Mouse (Mus musculus) gastrocnemius, postnatal 14 days (tissue): ENCODE measurements at regions not wholly inside any gene's neighbourhood (a gene's known extent, or its start where the extent isn't known, plus 50 kb on each side); places are given as distances from the start of the nearest gene placed in this dataset.

Experiments used
- DNase-seq: peaks from one replicate; pipeline ENCODE4 v3.0.0; 2021; ENCODE audit warnings: mixed read lengths
- intact Hi-C: fragments of 180-260 bp; cut with DNase I; formaldehyde crosslinking; loops from one replicate; pipeline ENCODE4 v1.15.1; 2025; ENCODE audit warnings: low total_unique reads

- DNase-seq: no peak
- intact Hi-C loops: no loop called here
Observed at GRCm38 (mm10) chr14:100792094-100792493, 408.0 kb downstream of the Prr30 start.

- intact Hi-C loops: no loop called here
- DNase-seq: no peak
Observed at GRCm38 (mm10) chr14:100781882-100782281, 418.2 kb downstream of the Prr30 start.

GRCm38 (mm10) chr14:100753951-100754350 is 446.2 kb downstream of the Prr30 start:
- intact Hi-C loops: loop anchor here (10.0 kb wide), 1 partner anchor 819 kb away; no protein-coding TSS in a partner anchor
- DNase-seq: no peak

GRCm38 (mm10) chr14:100752746-100753145 is 447.4 kb downstream of the Prr30 start:
- intact Hi-C loops: loop anchor here (10.0 kb wide), 1 partner anchor 818 kb away; no protein-coding TSS in a partner anchor
- no peak for DNase-seq

GRCm38 (mm10) chr14:100749737-100750541 is 450.2 kb downstream of the Prr30 start:
- intact Hi-C loops: loop anchor here (10.0 kb wide), 1 partner anchor 815 kb away; no protein-coding TSS in a partner anchor
- peak; percentile 68 for DNase-seq

- DNase-seq: no peak
- intact Hi-C loops: no loop called here
Observed at GRCm38 (mm10) chr14:100735276-100735675, 450.8 kb upstream of the Klf12 start.

GRCm38 (mm10) chr14:100728433-100728832 is 444.0 kb upstream of the Klf12 start:
- intact Hi-C loops: no loop called here
- no peak for DNase-seq

GRCm38 (mm10) chr14:100727701-100728100 is 443.2 kb upstream of the Klf12 start:
- intact Hi-C loops: no loop called here
- no peak for DNase-seq

GRCm38 (mm10) chr14:100724962-100725361 is 440.5 kb upstream of the Klf12 start:
- DNase-seq: peak; percentile 18
- intact Hi-C loops: no loop called here

GRCm38 (mm10) chr14:100720667-100721066 is 436.2 kb upstream of the Klf12 start:
- DNase-seq: no peak
- intact Hi-C loops: no loop called here

GRCm38 (mm10) chr14:100714952-100715351 is 430.5 kb upstream of the Klf12 start:
- intact Hi-C loops: no loop called here
- no peak for DNase-seq

- intact Hi-C loops: no loop called here
- DNase-seq: no peak
Observed at GRCm38 (mm10) chr14:100713999-100714471, 429.6 kb upstream of the Klf12 start.

GRCm38 (mm10) chr14:100713592-100713991 is 429.1 kb upstream of the Klf12 start:
- intact Hi-C loops: no loop called here
- no peak for DNase-seq

- intact Hi-C loops: no loop called here
- DNase-seq: no peak
Observed at GRCm38 (mm10) chr14:100665361-100665955, 381.0 kb upstream of the Klf12 start.

GRCm38 (mm10) chr14:100664180-100664579 is 379.7 kb upstream of the Klf12 start:
- intact Hi-C loops: no loop called here
- no peak for DNase-seq

- intact Hi-C loops: no loop called here
- DNase-seq: no peak
Observed at GRCm38 (mm10) chr14:100642076-100642475, 357.6 kb upstream of the Klf12 start.

- DNase-seq: peak; percentile 9
- intact Hi-C loops: no loop called here
Observed at GRCm38 (mm10) chr14:100634521-100634920, 350.0 kb upstream of the Klf12 start.

GRCm38 (mm10) chr14:100631676-100632075 is 347.2 kb upstream of the Klf12 start:
- DNase-seq: no peak
- intact Hi-C loops: no loop called here

GRCm38 (mm10) chr14:100630197-100630596 is 345.7 kb upstream of the Klf12 start:
- intact Hi-C loops: no loop called here
- DNase-seq: no peak

- DNase-seq: no peak
- intact Hi-C loops: no loop called here
Observed at GRCm38 (mm10) chr14:100627523-100627922, 343.0 kb upstream of the Klf12 start.

GRCm38 (mm10) chr14:100619656-100620030 is 335.2 kb upstream of the Klf12 start:
- DNase-seq: no peak
- intact Hi-C loops: no loop called here
